Comparison of ENCODE assay signal across 22 mouse cellular contexts in the genomic region with DNA sequence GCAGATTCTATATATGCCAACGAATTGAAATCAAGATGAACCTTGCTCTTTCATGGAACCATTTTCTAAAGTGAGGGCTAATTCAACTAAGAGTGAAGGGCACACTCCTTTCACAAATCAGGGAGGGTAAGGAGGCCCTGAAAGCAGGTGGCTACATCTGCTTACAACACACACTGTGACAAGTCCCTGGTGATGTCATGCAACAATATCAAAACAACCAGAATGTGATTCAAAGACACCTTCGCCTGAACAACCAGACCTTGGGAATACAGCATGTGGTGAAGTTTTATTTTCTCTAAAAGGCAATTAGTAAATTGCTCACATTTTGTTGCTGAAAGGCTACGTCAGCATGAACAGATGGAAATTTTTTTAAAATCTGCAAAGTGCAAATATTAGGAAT.
"Had no signal": no experiment of that assay in that cellular context is flagged by ENCODE, and none has a peak within 500 bp of the region (broad histone marks: within the 10 kb centered on the region; RNA-seq: fewer than 3 reads in every experiment).

No protein-coding gene starts in this region.

- DNase-seq: kidney, adult 8-10 months; kidney, postnatal 10 days; kidney, postnatal 36 days; left cerebral cortex, postnatal 4 days; lung, adult 18-20 months; lung, postnatal 10 days; lung, postnatal 36 days; thymus, adult 2 months; thymus, postnatal 14 days; thymus, postnatal 4 days had no signal

- H3K27me3 ChIP-seq: kidney, embryonic 15.5 days; limb, embryonic 12.5 days; limb, embryonic 15.5 days; liver, embryonic 15.5 days; lung, embryonic 15.5 days; megakaryocyte, embryonic 14.5 days; midbrain, embryonic 13.5 days; neural tube, embryonic 13.5 days had no signal

- H3K4me3 ChIP-seq: kidney, embryonic 15.5 days; limb, embryonic 12.5 days; limb, embryonic 15.5 days; liver, embryonic 15.5 days; lung, embryonic 15.5 days; megakaryocyte, embryonic 14.5 days; midbrain, embryonic 10.5 days; midbrain, embryonic 13.5 days; myocyte; neural tube, embryonic 13.5 days had no signal

- H3K4me2 ChIP-seq: kidney, embryonic 15.5 days; limb, embryonic 12.5 days; limb, embryonic 15.5 days; liver, embryonic 11.5 days; liver, embryonic 15.5 days; lung, embryonic 15.5 days; midbrain, embryonic 13.5 days; neural tube, embryonic 13.5 days had no signal

- H3K9ac ChIP-seq: kidney, embryonic 15.5 days; limb, embryonic 12.5 days; limb, embryonic 15.5 days; liver, embryonic 15.5 days; lung, embryonic 15.5 days; midbrain, embryonic 13.5 days; neural tube, embryonic 13.5 days had no signal

- H3K27ac ChIP-seq: kidney, embryonic 15.5 days; limb, embryonic 12.5 days; limb, embryonic 15.5 days; liver, embryonic 15.5 days; lung, embryonic 15.5 days; midbrain, embryonic 10.5 days; midbrain, embryonic 13.5 days; neural tube, embryonic 13.5 days had no signal

- H3K4me1 ChIP-seq: kidney, embryonic 15.5 days; limb, embryonic 12.5 days; limb, embryonic 15.5 days; liver, embryonic 15.5 days; lung, embryonic 15.5 days; megakaryocyte, embryonic 14.5 days; midbrain, embryonic 10.5 days; midbrain, embryonic 13.5 days; neural tube, embryonic 13.5 days had no signal

- H3K36me3 ChIP-seq: kidney, embryonic 15.5 days; limb, embryonic 12.5 days; limb, embryonic 15.5 days; liver, embryonic 15.5 days; lung, embryonic 15.5 days; midbrain, embryonic 10.5 days had no signal

- ATAC-seq: midbrain, embryonic 13.5 days; midbrain, embryonic 16.5 days had no signal

- H3K9me3 ChIP-seq: kidney, embryonic 15.5 days; limb, embryonic 12.5 days; limb, embryonic 15.5 days; liver, embryonic 15.5 days; lung, embryonic 15.5 days; midbrain, embryonic 10.5 days; midbrain, embryonic 13.5 days; neural tube, embryonic 13.5 days had no signal
